Mouse (Mus musculus) thymus, adult 18-20 months (tissue): ENCODE results near the gene Pdlim5.
"Not testable (repeated sequence)": the region's sequence is repeated elsewhere in the genome, so short reads cannot be mapped to it uniquely, and the experiment has no call there.

ENCODE experiments used
- DNase-seq, 2 experiments: peaks; one replicate each; pipeline ENCODE4 v3.0.0; 2022; ENCODE audit warnings: mixed read lengths in 2 of 2

Pdlim5 gene

GRCm38 (mm10) chr3:142252086-142252485 lies 143.4 kb downstream of the Pdlim5 start:
- DNase-seq: no peak

- DNase-seq: no peak
These were observed 146.0 kb downstream of the Pdlim5 start for GRCm38 (mm10) chr3:142249458-142249857.

- no peak for DNase-seq
These were observed 152.2 kb downstream of the Pdlim5 start for GRCm38 (mm10) chr3:142243263-142243662.

GRCm38 (mm10) chr3:142239298-142239697 lies 156.2 kb downstream of the Pdlim5 start:
- DNase-seq: no peak

GRCm38 (mm10) chr3:142238260-142239046 lies 157.0 kb downstream of the Pdlim5 start:
- no peak for DNase-seq

- no peak for DNase-seq
These were observed 157.9 kb downstream of the Pdlim5 start for GRCm38 (mm10) chr3:142237621-142238020.

- DNase-seq: no peak
These were observed 161.7 kb downstream of the Pdlim5 start for GRCm38 (mm10) chr3:142233606-142234465.

GRCm38 (mm10) chr3:142228665-142229064 lies 166.8 kb downstream of the Pdlim5 start:
- no peak for DNase-seq

GRCm38 (mm10) chr3:142222471-142223103 lies 172.9 kb downstream of the Pdlim5 start:
- no peak for DNase-seq

GRCm38 (mm10) chr3:142219910-142220309 lies 175.6 kb downstream of the Pdlim5 start:
- DNase-seq: no peak

GRCm38 (mm10) chr3:142212821-142213220 lies 182.7 kb downstream of the Pdlim5 start:
- DNase-seq: no peak

- no peak for DNase-seq
These were observed 183.3 kb downstream of the Pdlim5 start for GRCm38 (mm10) chr3:142212186-142212585.

GRCm38 (mm10) chr3:142209981-142210380 lies 185.5 kb downstream of the Pdlim5 start:
- no peak for DNase-seq

GRCm38 (mm10) chr3:142209057-142209456 lies 186.4 kb downstream of the Pdlim5 start:
- no peak for DNase-seq

- no peak for DNase-seq
These were observed 188.0 kb downstream of the Pdlim5 start for GRCm38 (mm10) chr3:142207488-142207887.

- no peak for DNase-seq
These were observed 189.2 kb downstream of the Pdlim5 start for GRCm38 (mm10) chr3:142206316-142206715.

GRCm38 (mm10) chr3:142196142-142196541 lies 199.4 kb downstream of the Pdlim5 start:
- DNase-seq: no peak

- not testable (repeated sequence) for DNase-seq
These were observed 203.9 kb downstream of the Pdlim5 start for GRCm38 (mm10) chr3:142191627-142192026.
